Mouse (Mus musculus) urinary bladder, postnatal 25 days (tissue): ENCODE results near the gene Cptp.

ENCODE experiments used
- DNase-seq: peaks from one replicate; pipeline ENCODE4 v3.0.0; 2022; ENCODE audit warnings: low spot score

The Cptp gene

GRCm38 (mm10) chr4:155887674-155888073 is 18.4 kb upstream of the Cptp start:
- no peak for DNase-seq

DNA sequence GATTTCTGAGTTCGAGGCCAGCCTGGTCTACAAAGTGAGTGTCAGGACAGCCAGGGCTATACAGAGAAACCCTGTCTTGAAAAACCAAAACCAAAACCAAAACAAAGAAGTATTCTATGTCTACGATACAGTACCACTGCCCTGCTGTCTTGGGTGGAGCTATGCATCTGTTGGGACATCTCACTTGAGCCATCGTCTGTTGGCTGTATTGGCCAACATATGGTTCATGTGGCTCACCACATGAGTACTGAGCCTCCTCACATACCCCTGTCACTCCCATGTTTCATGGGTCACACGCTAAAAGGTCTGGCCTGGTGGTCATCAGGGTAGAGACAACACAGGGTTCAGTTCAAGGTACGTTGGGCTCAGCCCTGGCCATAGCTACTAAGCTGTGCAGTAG is 17.1 kb upstream of the Cptp start:
- DNase-seq: no peak

- DNase-seq: no peak
These were observed 14.3 kb upstream of the Cptp start for GRCm38 (mm10) chr4:155883587-155883986.

GRCm38 (mm10) chr4:155871404-155871803 is 2.2 kb upstream of the Cptp start:
- no peak for DNase-seq

GRCm38 (mm10) chr4:155868614-155869298 is 484 bp downstream of the Cptp start:
- DNase-seq: no peak

GRCm38 (mm10) chr4:155863001-155863400 is 6.2 kb downstream of the Cptp start, which contains the start of gene Tas1r3:
Tas1r3 (minus strand) TSS chr4:155863362.
- DNase-seq: no peak

DNA sequence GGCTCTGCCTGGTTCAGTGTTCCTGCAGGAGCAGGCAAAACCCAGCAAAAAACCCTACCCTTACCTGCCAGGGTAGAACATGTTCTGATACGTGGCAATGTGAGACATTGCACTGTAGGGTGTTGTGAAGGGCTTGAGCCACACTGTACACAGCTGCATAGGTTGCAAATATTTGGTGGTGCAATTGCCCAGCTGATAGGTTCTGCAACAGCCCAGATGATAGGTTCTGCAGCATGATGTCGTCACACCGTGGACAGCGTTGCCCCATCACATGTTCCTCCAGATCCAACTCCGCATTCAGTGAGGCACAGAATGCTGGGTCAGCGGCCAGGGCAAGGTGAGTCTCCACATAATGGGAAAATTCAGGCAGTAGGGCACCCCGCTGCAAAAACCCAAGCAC is 7.5 kb downstream of the Cptp start:
- no peak for DNase-seq

DNA sequence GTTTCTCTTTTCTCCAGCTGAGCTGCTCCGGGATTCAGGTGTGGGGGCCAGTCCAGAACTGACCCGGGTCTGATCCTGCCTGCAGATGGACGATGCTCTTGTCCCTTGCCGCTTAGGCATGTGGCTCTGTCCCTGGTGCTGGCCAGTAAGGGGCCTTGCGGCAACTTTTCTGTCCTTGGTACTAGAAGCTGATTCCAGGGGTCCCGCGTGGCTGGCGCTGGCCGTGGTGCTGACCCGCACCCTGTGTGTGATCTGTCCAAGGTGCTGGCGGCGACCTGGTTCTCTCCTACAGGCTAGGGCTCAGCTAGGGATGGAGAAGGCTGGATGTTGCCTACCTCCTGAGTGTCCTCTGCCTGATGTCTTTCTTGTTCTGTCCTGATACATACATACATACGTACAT is 9.9 kb downstream of the Cptp start:
- DNase-seq: no peak

GRCm38 (mm10) chr4:155856881-155857280 is 12.4 kb downstream of the Cptp start:
- no peak for DNase-seq

GRCm38 (mm10) chr4:155856071-155856470 is 13.2 kb downstream of the Cptp start:
- no peak for DNase-seq

GRCm38 (mm10) chr4:155854991-155855390 is 14.2 kb downstream of the Cptp start:
- no peak for DNase-seq

DNA sequence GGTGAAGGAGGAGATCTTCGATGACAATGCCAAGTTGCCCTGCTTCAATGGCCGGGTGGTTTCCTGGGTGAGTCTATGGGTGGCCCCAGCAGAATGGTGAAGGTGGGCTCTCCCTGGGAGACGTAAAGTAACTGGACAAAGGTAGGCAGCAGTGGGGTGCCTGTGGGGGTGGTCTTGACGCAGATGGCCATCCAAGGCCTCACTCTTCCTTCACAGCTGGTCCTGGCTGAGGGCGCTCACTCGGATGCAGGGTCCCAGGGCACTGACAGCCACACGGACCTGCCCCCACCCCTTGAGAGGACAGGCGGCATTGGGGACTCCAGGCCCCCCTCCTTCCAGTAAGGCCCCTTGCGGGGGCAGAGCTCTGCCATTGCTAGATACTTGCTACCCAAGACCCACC is 15.8 kb downstream of the Cptp start:
- DNase-seq: no peak

DNA sequence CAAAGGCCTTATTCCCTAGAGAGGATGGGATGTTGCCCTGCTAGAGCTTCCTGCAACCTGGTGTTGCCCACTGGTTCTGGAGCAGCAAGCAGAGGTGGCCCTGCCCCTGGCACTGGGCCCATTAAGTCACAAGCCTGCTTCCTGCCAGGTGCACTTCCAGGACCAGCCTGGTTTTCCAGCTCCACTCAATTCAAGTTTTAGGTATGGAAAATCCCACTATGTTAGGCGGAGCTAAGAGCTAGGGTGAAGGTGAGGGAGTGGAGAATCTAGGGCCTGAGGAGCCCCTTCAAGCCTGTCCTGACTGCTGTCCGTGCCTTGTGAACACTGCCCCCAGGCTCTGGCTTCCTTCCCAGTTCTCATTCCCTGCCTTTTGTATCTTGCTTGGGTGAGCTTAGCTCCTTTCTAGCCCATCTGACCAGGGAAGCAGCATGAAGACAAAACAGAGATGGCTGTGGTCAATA is 17.3 kb downstream of the Cptp start:
- DNase-seq: no peak

DNA sequence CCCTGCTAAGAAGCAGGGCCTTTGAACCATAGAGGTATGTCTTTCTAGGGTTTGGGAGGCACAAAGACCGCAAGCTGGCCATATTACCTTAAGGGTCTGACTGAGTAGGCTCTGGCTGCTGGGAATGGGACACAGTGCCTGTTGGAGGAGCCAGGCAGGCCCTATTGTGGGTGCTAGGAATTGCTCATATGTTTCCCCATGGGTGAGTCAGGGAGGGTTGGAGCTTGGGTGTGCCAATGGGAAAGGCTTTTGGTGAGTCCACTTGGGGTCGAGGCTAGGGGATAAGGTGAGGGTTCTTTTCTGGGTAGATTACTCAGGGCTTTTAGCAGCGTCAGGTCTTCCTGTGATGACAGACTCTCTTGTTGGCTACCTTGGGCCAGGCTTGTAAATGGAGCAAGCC is 17.9 kb downstream of the Cptp start:
- no peak for DNase-seq

GRCm38 (mm10) chr4:155849792-155850451 is 19.3 kb downstream of the Cptp start:
- no peak for DNase-seq

DNA sequence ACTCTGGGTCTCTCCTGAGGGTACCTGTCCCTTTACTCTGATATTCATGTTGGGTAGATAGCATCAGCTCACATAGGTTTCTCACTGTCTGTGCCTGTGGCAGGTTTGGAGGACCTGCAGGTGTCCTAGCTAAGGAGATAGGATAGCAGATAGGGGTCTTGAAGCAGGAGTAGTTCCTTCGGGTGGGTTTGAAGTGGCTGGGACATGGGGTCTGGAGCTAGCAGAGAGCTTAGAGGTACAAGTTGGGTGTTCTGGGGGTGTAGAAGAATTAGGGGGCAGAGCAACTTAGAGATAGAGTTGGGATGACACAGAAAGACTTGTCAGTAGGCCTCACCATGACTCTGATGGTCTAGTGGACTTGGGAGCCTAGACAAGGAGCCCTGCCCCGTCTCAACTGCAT is 19.8 kb downstream of the Cptp start:
- no peak for DNase-seq

DNA sequence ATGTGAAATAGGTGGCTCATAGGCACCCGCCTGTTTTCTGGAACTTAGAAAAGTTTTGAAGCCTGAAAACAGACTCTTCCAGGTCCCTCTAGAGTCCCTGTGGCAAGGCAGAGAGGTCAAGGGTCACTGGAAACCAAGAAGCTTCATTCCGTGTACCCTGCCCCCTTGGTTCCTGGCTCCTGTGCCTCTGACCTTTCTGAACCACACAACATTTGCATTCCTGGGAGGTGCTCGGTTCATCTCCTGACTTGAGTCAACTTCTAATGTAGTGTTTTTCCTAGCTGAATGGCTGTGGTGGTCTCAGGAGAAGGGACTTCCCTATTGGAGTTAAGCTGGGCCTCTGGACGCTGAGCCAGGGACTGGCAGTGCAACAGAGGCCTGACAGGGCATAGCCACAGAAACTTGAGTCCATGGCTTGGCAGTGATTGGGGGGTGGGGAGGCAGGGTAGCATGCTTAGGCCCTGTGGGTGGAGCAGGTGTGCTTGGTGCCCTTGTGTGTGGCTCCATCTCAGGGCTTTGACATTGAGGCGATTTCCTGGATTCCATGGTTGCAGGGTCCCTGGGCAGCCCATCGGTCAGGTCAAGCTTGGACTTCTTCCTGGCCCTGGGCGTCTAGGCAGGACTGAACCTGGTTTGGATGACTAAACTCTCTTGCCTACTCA is 20.7 kb downstream of the Cptp start:
- no peak for DNase-seq

GRCm38 (mm10) chr4:155847591-155848352 is 21.5 kb downstream of the Cptp start:
- DNase-seq: peak; percentile 42

GRCm38 (mm10) chr4:155846871-155847578 is 22.2 kb downstream of the Cptp start, which contains the start of gene Dvl1:
Dvl1 (plus strand) TSS chr4:155847402.
- DNase-seq: peak; percentile 99

- DNase-seq: no peak
These were observed 26.0 kb downstream of the Cptp start for GRCm38 (mm10) chr4:155843231-155843630.

DNA sequence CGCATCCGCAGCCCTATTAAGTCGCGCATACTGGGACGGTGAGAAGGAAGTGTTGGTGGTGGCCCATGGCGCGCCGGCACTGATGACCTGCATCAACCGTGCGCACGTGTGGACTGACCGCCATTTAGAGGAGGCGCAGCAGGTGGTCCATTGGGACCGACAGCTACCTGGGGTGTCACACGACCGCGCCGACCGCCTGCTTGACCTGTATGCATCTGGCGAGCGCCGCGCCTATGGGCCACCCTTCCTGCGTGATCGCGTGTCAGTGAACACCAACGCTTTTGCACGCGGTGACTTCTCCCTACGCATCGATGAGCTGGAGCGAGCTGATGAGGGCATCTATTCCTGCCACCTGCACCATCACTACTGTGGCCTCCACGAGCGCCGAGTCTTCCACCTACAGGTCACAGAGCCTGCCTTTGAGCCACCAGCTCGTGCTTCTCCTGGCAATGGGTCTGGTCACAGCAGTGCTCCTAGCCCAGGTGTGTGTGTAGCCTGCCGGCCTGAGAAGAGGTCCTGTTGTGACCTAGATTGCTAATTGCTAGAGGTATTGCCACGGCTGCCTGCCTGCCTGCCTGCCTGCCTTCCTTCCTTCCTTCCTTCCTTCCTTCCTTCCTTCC is 27.5 kb downstream of the Cptp start:
- no peak for DNase-seq
